Mouse (Mus musculus) neural tube, embryonic 10.5 days (tissue): ENCODE results near the gene Anln.
"Not testable (repeated sequence)": the region's sequence is repeated elsewhere in the genome, so short reads cannot be mapped to it uniquely, and the experiment has no call there.

ENCODE experiments used
- DNase-seq: peaks from one replicate; pipeline ENCODE4 v3.0.0-alpha.2; 2017; ENCODE audit warnings: low spot score; ENCODE audit errors: extremely low spot score

Anln gene

DNA sequence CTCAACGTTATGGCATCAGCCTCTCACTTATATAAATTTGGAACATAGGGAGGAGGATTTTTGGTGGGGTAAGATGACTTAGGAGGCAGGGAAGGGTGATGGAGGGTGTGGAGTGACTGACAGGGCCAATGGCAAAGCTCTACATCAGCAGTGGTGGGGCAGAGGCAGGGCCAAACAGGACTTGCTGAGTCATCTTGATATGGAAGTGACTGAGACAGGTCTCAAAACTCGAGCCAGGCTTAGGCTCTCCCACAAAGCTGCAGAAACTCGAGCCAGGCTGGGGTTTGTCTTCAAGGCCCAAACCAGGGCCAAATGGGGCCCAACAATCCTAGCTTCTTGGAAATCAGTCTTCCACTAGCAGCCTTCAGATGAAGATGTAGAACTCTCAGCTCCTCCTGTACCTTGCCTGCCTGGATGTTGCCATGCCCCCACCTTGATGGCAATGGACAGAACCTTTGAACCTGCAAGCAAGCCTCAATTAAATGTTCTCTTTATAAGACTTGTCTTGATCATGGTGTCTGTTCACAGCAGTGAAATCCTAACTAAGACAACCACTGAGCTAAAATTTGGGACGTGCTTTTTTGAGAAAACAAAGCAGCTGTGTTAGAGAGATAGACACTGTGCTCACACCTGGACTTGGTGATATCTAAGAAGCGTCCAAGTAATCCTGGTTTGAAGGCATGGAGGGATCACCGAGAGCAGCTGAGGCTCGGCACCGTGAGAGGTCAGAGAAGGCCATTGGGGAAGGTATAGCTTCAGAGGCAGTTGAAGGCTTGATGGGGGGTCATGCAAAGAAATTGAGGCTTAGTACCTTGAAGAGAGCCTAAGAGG, 66.4 kb downstream of the Anln start:
- no peak for DNase-seq

DNA sequence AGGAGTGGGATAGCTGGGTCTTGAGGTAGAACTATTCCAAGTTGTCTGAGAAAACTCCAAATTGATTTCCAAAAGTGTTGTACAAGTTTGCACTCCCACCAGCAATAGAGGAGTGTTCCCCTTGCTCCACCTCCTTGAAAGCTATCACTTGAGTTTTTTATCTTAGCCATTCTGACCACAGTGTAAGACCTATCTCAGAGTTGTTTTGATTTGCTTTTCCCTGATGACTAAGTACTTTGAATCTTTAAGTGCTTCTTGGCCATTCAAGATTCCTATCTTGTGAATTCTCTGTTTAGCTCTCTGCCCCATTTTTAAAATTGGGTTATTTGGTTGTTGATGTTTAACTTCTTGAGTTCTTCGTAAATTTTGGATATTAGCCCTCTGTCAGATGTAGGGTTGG, 69.9 kb downstream of the Anln start:
- DNase-seq: no peak

DNA sequence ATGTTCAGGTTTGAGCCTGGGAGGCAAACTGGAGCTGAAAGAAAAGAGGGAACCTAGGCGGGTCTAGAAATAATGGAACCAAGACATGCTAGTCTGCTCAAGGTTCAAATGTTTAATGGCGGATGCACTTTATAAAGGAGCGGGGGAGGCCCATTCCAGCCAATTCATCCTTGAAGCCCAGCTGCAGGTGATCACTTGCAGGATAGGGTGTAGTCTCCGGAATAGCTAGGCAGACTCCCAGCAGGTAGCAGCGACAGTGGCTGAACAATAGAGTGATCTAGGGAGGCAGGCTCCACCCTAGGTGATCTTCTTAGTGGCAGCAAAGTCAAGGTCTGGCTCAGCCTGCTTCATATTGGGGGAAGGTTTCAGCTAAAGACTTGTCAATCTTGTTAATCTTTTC, 72.9 kb downstream of the Anln start:
- DNase-seq: not testable (repeated sequence)

DNA sequence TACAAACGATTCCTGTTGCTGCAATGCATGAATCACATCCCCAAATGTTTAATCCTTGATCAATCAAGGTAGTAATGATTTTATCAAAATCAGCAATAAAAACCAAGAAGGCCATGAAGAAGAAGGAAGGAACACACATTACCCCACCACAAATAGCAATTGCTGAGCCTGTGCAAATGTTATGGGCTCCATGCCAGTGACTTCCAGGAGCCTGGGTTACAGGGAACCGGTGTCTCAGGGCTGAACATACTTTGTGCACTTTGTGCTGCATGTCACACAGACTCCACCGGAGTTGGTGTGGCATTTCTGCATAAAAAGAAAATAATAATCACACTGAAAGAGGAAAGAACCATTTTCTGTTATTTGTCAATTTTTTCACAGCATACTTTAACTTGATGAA, 74.9 kb downstream of the Anln start:
- DNase-seq: no peak

DNA sequence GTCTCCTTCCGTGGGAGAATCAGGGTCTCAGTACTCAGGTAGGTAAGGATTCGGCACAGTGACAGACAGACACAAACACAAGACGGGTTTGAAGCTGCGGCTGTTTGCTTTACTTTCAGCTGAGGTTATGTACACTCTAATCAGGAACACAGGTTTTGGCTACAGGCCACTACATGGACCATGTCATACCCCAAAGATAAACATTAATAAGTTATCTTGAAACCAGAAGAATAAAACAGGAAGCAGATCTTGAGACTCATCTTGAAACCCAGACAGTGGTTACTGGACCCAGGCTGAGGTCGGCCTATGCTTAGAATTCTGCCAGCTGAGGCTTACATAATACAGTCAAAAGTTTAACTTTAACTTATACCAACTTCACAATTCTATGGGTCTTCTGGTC, 75.8 kb downstream of the Anln start:
- no peak for DNase-seq

DNA sequence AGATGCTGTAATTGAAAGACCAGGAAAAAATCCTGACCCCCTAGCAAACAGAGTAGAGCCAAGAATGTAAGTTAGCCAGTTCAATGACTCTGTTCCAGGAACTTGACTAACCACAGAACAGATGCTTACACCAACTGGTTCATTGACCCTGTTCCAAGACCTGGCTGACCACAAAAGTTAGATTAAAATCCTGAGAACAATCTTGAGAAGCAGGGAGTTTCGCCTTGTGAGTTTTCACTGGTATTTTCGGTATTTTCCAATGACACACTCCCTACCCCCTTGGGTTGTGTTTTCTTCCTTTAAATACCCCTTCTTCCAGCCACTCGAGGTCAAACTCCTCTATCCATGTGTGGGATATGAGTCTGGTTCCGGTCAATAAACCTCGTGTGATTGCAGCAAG, 79.3 kb downstream of the Anln start:
- no peak for DNase-seq

DNA sequence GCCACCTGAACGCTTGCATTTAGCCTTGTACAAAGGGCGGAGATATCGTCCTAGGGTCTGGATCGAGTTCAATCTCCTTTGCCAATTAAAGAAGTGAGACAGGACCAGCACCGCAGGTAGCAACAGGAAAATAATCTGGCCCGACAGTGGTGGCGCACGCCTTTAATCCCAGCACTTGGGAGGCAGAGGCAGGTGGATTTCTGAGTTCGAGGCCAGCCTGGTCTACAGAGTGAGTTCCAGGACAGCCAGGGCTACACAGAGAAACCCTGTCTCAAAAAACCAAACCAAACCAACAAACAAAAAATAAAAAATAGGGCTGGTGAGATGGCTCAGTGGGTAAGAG, 81.1 kb downstream of the Anln start:
- DNase-seq: not testable (repeated sequence)

DNA sequence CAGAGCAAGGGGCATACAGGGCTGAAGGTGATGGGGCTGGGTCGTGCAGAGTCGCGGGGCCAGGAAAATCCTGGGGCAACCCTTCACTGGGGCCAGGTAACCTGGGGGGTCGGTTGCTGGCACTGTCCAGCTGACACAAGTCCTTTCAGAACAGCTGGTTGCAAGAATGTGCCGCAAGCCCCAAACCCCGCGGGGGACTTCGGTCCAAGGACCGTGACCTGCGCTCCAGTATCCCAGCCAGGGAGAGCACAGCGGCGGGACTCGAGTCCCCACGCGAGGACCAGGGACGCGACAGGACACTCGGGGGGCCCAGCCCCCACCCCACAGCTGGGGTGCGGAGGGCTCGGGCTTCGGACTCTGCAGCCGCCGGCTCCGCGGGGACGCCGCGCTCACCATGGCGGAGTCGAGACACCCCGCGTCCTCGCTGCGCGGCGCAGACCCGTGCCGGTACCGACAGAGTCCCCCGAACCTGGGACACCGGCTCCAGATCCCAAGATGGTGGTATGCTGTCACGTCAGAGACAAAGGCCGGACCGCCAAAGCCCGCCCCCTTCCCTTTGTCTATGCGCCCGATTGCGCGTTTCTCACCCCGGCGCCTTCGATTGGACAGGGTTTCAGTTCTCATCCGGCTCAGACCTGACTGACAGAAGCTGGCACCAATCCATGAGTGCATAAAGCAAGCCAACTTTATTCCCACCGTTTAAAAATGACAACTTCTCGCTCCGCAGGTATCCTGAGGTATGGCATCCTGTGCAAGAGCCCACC, 81.7 kb downstream of the Anln start, which contains the start of gene Zfp810:
Gene Zfp810 (minus strand): TSS at position 493 of the 764 bp plus-strand sequence.
- DNase-seq: peak; percentile 93

DNA sequence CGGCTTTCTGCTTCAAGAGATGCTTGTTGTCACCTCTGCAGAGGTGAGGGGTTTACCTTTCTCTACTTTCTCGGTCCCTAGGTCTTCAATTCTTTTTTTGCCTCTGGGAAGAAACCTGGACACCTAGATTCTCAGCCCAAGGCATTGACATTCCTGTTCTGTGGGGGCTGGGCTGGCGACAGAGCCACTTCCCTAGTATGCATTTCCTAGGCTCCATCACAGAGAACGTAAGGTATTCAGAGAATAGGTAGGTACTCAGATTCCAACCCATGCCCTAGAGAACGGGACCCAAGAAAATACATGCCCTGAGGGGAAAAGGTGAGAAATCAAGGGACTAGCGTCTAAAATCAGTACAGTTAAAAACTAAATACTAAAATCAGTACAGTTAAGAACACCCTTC, 82.3 kb downstream of the Anln start:
- DNase-seq: peak; percentile 42

DNA sequence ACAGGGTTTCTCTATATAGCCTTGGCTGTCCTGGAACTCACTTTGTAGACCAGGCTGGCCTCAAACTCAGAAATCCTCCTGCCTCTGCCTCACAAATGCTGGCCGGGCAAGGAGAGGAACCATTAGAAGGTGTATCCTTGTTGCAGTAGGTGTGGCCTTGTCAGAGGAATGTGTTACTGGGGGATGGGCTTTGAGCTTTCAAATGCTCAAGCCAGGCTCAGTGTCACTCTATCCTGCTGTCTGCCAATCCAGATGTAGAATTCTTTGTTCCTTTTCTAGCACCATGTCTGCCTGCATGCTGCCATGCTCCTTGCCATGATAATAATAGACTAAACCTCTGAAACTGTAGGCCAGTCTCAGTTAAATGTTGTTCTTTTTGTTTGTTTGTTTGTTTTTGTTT, 86.8 kb downstream of the Anln start:
- no peak for DNase-seq
